Mouse (Mus musculus) ES-E14 (cell line): ENCODE measurements around the gene Rps6.

ENCODE experiments used
- CHD2 ChIP-seq: IDR thresholded peaks from 2 replicates; pipeline ENCODE4 v1.6.1; 2014; ENCODE audit warnings: mild to moderate bottlenecking, low read depth, low read length, inconsistent platforms
- HCFC1 ChIP-seq: IDR thresholded peaks from 2 replicates; pipeline ENCODE4 v1.6.1; 2012; ENCODE audit warnings: low read length, inconsistent platforms, borderline replicate concordance; ENCODE audit not compliant: insufficient read depth
- ZC3H11A ChIP-seq: IDR thresholded peaks from 2 replicates; pipeline ENCODE4 v1.6.1; 2012; ENCODE audit warnings: low read depth, mild to moderate bottlenecking, inconsistent platforms, low read length, borderline replicate concordance
- ZNF384 ChIP-seq: IDR thresholded peaks from 2 replicates; pipeline ENCODE4 v1.6.1; 2012; ENCODE audit warnings: low read depth, low read length, inconsistent platforms

GRCm38 (mm10) chr4:86884945-86885344 lies 27.7 kb upstream of the Rps6 start:
- TF ChIP-seq CHD2 (no peak), ZC3H11A (no peak), HCFC1 (no peak), ZNF384 (no peak)
